Mouse (Mus musculus): ENCODE results near the gene Mcts2.
"Not testable (repeated sequence)": the region's sequence is repeated elsewhere in the genome, so short reads cannot be mapped to it uniquely, and the experiment has no call there.

Gene Mcts2

GRCm38 (mm10) chr2:152686806-152687267 is at the start of gene Mcts2:
Gene Mcts2 (plus strand): TSS chr2:152687035.
- in situ Hi-C loops (cut with MboI), result no loop called here

- in situ Hi-C loops (cut with MboI), result no loop called here
Measured at GRCm38 (mm10) chr2:152637381-152637780, 49.5 kb upstream of the Mcts2 start.

GRCm38 (mm10) chr2:152638865-152639264 is 48.0 kb upstream of the Mcts2 start:
- in situ Hi-C loops (cut with MboI), result no loop called here

- in situ Hi-C loops (cut with MboI), result no loop called here
Measured at GRCm38 (mm10) chr2:152639406-152640113, 47.3 kb upstream of the Mcts2 start.

GRCm38 (mm10) chr2:152652901-152653620 is 33.8 kb upstream of the Mcts2 start:
- in situ Hi-C loops (cut with MboI), result no loop called here

- in situ Hi-C loops (cut with MboI), result no loop called here
Measured at GRCm38 (mm10) chr2:152653874-152654715, 32.7 kb upstream of the Mcts2 start.

GRCm38 (mm10) chr2:152657398-152657797 is 29.4 kb upstream of the Mcts2 start:
- in situ Hi-C loops (cut with MboI), result no loop called here

GRCm38 (mm10) chr2:152661163-152661562 is 25.7 kb upstream of the Mcts2 start:
- in situ Hi-C loops (cut with MboI), result no loop called here

- in situ Hi-C loops (cut with MboI), result not testable (repeated sequence)
Measured at GRCm38 (mm10) chr2:152666191-152666590, 20.6 kb upstream of the Mcts2 start.

GRCm38 (mm10) chr2:152669256-152669638 is 17.6 kb upstream of the Mcts2 start, which contains the start of gene H13:
Gene H13 (plus strand): TSS chr2:152669461.
- in situ Hi-C loops (cut with MboI), result no loop called here

GRCm38 (mm10) chr2:152669639-152670484 is 17.0 kb upstream of the Mcts2 start:
- in situ Hi-C loops (cut with MboI), result no loop called here

- in situ Hi-C loops (cut with MboI), result no loop called here
Measured at GRCm38 (mm10) chr2:152670983-152671641, 15.7 kb upstream of the Mcts2 start.

GRCm38 (mm10) chr2:152671642-152671999 is 15.2 kb upstream of the Mcts2 start:
- in situ Hi-C loops (cut with MboI), result no loop called here

GRCm38 (mm10) chr2:152672166-152672565 is 14.7 kb upstream of the Mcts2 start:
- in situ Hi-C loops (cut with MboI), result no loop called here

- in situ Hi-C loops (cut with MboI), result no loop called here
Measured at GRCm38 (mm10) chr2:152674148-152674547, 12.7 kb upstream of the Mcts2 start.

GRCm38 (mm10) chr2:152675252-152675791 is 11.5 kb upstream of the Mcts2 start:
- in situ Hi-C loops (cut with MboI), result no loop called here

- in situ Hi-C loops (cut with MboI), result no loop called here
Measured at GRCm38 (mm10) chr2:152678302-152678701, 8.5 kb upstream of the Mcts2 start.

- in situ Hi-C loops (cut with MboI), result no loop called here
Measured at GRCm38 (mm10) chr2:152678925-152679324, 7.9 kb upstream of the Mcts2 start.

- in situ Hi-C loops (cut with MboI), result no loop called here
Measured at GRCm38 (mm10) chr2:152679701-152680355, 7.0 kb upstream of the Mcts2 start.

- in situ Hi-C loops (cut with MboI), result no loop called here
Measured at GRCm38 (mm10) chr2:152683086-152683485, 3.7 kb upstream of the Mcts2 start.

Data from mature B cell (primary cell).